Mouse (Mus musculus): ENCODE measurements at regions not wholly inside any gene's neighbourhood (a gene's known extent, or its start where the extent isn't known, plus 50 kb on each side); places are given as distances from the start of the nearest gene placed in this dataset.
"Not testable (repeated sequence)": the region's sequence is repeated elsewhere in the genome, so short reads cannot be mapped to it uniquely, and the experiment has no call there.

DNA sequence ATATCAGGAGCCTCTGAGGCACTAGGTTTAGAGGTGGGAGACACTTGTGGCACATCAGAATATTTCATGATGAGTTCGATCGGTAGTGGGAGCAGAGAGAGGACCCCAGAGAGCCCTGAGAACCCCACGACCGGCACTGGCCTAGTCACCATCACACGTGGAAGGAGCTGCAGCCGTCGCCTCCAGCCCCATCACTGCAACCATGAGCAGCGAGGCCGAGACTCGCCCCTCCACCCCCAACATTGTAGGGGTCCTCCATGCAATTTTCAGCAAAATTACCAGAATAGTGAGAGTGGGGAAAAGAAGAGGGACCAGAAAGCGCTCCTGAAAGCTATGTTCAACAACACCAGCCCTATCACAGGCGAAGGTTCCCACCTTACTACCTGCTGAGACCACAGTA is 297.0 kb downstream of the Edem1 start:
- no peak for TF ChIP-seq CTCF (IDR thresholded peaks at IDR 0.05)
- no peak overlapping the region for H3K27ac ChIP-seq
- no peak overlapping the region for H3K4me3 ChIP-seq
- DNase-seq: no peak
- intact Hi-C loops (cut with DNase I): no loop called here

DNA sequence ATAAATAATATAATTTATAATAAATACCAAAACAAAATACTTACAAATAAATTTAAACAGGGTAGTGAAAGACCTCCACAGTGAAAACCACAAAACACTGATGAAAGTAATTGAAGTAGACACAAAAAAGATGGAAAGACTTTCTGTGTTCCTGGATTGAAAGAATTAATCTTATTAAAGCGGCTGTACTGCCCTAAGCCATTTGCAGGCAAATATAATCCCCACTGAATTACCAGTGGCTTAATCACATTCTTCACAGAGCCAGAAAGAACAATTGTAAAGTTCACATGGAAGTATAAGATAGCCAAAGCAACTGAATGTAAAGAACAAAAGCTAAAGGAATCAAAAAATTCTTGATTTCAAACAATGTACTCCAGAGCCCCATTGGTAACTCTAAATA is 298.8 kb downstream of the Edem1 start:
- TF ChIP-seq CTCF (IDR thresholded peaks at IDR 0.05): no peak
- no peak overlapping the region for H3K27ac ChIP-seq
- no peak for DNase-seq
- intact Hi-C loops (cut with DNase I): no loop called here
- H3K4me3 ChIP-seq: no peak overlapping the region

DNA sequence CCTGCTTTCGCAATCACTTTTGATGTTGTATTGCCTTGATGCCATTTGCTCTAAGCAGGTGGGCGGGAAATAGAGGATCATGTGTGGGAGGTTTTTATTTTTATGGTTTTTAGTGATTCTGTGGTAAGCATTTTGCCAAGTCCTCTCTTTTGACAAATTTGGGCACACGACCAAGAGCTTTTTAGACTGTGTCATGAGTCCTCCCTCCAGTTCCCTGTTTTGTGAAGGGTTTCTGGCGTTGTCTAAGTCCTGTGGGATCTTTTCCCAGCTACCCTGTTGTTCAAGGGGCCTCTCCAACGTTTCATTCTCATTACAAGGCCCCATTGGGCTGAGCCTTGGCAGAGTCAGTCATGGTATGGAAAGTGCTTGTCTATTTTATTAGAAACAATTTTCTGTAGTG is 317.7 kb downstream of the Edem1 start:
- no peak overlapping the region for H3K27ac ChIP-seq
- intact Hi-C loops (cut with DNase I): no loop called here
- no peak for DNase-seq
- TF ChIP-seq CTCF (IDR thresholded peaks at IDR 0.05): no peak
- no peak overlapping the region for H3K4me3 ChIP-seq

DNA sequence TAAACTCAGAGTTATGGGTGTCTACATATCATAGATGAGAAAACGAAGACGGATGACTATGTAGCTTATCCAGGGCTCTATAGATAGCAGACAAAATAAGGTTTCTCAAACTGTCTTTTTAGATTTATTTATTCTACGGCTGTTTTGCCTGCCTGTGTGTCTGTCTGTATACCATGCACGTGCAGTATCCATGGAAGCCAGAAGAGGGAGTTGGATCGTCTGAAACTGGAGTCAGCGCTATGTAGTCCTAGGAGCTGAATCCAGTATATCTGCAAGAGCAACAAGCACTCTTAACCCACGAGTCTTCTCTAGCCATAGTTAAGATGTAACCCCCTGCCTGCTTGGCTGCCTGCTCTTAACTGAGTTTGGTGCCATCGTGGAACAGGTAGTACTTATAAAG is 320.6 kb downstream of the Edem1 start:
- intact Hi-C loops (cut with DNase I): no loop called here
- Histone ChIP-seq H3K4me3 (no peak overlapping the region), H3K27ac (no peak overlapping the region)
- no peak for TF ChIP-seq CTCF (IDR thresholded peaks at IDR 0.05)
- no peak for DNase-seq

DNA sequence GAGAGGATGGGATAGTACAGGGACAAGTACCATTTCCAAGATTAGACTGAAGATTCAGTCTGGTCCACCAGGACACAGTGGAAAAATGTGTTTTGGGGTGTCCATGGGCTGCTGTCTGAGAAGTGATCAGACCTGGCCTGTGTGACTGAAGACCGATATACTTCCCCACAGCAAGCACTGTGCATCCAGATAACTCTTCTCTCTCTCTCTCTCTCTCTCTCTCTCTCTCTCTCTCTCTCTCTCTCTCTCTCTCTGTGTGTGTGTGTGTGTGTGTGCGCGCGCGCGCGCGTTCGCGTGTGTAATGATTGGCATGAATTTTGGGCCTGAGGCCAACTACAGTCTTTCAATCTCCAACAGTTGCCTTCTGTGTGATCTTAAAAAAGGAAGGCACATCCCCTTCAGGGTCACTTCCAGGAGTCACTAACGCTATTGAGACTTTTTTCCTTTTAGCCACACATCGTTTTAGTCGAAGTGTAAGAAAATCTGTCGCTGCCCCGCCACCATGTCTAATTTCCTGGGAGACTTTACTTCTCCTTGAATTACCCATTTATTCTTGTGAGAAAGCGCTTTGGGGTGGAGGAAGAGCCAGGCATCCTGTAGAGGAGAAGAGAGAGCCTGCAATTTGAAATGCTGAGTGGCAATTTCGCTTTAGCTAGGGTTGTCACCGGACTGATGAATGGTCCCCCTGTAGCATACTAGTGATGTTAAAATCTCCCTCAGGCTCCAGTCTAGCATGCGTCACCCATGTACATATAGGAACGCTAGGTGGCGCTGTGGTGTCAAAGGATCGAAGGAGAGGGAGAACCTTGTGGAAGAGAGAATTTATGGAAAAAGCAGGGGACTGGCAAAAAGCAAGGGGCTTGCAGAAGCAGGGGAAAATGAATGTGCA is 321.8 kb downstream of the Edem1 start:
- TF ChIP-seq CTCF (IDR thresholded peaks at IDR 0.05): peak; percentile 85
- Histone ChIP-seq H3K27ac (no peak overlapping the region), H3K4me3 (no peak overlapping the region)
- peak; percentile 56 for DNase-seq
- intact Hi-C loops (cut with DNase I): loop anchor here (10.0 kb wide), 1 partner anchor 275 kb away; no protein-coding TSS in a partner anchor

DNA sequence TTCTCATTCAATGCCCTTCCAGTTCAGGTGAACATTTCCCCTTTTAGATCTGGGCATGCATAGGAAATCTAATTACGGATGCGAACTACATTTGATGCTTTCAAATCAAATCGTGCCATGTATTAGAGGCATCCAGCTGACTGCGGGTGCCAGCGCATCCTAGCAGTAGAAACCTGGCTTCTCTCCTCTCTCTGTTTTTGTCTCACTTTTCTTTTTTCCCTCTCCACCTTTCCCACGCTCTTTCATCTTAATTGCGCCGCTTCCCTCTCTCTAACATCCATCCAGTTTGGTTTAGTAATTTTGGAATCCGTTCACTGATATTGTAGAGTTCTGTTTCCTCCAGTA is 322.4 kb downstream of the Edem1 start:
- intact Hi-C loops (cut with DNase I): loop anchor here (10.0 kb wide), 1 partner anchor 276 kb away; no protein-coding TSS in a partner anchor

DNA sequence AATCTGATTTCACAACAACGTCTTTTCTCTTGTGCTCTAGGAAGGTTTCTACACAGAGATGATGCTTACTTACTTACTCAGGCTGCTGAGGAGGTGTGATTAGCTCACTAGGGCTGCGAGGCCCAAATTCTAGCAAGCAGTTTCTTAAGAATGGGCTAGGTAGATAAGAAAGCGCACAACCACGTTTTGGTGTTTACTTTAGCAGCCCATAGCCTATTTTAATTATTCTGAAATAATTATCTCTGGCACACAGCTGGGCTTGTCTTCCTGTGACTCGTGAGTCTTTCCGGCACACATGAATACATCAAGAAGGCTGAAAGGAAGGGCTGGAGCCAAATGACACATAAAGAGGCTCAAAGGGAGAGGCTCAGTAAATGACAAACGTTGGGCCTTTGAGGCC is 325.2 kb downstream of the Edem1 start:
- DNase-seq: no peak
- intact Hi-C loops (cut with DNase I): loop anchor here (10.0 kb wide), 1 partner anchor 279 kb away; no protein-coding TSS in a partner anchor
- Histone ChIP-seq H3K4me3 (no peak overlapping the region), H3K27ac (no peak overlapping the region)
- no peak for TF ChIP-seq CTCF (IDR thresholded peaks at IDR 0.05)

More for the DNA sequence above, 322.4 kb downstream of the Edem1 start:
- no peak for TF ChIP-seq CTCF (IDR thresholded peaks at IDR 0.05)
- Histone ChIP-seq H3K27ac (no peak overlapping the region), H3K4me3 (no peak overlapping the region)
- DNase-seq: no peak

DNA sequence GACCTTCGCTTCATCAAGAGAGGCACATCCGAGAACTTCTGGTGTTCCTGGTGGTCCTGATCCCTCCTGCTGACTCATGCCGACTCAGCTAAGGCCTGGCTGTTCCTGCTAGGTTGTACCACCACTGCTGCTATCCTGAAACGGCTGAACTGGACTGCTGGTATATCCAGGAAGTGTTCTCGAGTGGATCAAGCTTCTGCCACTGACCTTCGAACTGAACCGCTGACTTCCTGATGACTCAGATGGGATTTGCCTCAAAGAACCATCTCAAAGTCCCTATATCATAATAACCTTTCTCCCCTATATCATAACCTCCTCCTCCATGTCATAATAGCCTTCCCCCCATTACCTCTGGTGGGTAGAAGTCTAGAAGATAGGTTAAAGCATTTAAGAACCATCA is 331.1 kb downstream of the Edem1 start:
- DNase-seq: no peak
- Histone ChIP-seq H3K4me3 (no peak overlapping the region), H3K27ac (no peak overlapping the region)
- TF ChIP-seq CTCF (IDR thresholded peaks at IDR 0.05): no peak
- intact Hi-C loops (cut with DNase I): loop anchor here (10.0 kb wide), 1 partner anchor 285 kb away; no protein-coding TSS in a partner anchor

DNA sequence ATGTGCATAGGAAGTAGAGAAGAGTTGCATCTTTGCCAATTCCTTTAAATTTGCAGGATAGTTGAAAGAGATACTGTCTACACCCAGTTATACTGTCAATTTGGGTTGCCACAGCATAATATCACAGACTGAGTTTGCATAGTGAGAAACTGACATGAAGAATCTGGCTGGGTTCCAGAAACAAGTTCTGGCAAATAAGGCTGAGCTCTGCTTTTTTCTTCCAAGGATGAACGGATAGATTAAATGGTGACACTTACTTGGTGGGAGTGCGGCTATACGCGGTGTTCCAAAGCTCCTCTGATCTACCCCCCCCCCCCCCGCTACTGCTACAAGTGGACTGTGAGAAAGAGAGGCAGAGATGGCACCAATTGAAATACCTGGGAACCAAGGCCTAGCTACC is 339.0 kb downstream of the Edem1 start:
- H3K27ac ChIP-seq: no peak overlapping the region
- no peak for TF ChIP-seq CTCF (IDR thresholded peaks at IDR 0.05)
- intact Hi-C loops (cut with DNase I): no loop called here
- H3K4me3 ChIP-seq: no peak overlapping the region
- DNase-seq: no peak

DNA sequence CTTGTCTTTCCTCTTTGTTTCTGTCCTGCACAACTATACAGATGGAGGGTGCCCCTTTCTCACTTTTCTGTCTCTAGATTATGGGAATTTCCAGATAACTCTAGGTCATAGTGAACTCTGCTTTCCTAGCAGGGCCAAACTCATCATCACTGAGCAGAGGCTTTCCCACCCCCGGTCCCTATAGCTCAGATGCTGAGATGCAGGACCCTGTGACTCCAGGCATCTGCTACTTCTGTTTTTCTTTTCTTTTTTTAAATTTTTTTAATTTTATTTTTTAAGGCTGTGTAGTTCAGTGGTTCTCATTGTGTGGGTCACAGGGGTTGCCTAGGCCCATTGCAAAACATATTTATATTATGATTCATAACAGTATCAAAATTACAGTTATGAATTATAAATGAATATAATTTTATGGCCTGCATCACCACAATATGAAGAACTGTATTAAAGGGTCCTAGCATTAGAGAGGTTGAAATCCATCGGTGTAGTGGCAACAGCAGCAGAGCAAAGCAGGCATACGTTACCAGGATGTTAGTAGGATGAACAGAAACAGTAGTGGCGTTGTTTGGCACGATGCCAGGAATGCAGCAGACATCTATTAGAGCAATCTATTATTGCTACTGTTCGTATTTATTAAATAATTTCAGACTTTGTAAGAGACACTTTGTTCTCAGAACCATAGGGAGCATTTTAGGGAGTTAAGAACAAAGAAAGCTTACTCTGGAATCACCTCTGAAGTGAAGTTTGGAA is 343.8 kb downstream of the Edem1 start:
- TF ChIP-seq CTCF (IDR thresholded peaks at IDR 0.05): no peak
- H3K4me3 ChIP-seq: no peak overlapping the region
- intact Hi-C loops (cut with DNase I): no loop called here
- no peak overlapping the region for H3K27ac ChIP-seq
- DNase-seq: no peak

DNA sequence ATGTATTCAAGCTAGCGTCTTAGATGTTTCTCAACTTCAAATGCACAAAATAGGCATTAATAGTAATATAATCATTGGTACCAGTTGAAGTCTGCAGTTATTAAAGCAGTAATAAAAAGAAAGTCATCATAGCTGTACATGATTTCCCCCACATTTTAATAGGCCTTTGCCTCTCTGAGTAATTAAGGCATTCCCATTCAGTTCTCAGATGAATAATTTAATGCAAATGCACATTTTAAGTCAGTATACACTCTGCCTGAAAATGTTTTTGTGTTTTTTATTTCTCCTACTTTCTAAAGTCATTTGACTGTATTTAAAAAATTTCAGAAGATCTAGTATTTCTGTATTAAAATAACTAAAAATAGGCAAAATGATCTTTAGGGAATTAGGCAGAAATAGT is 344.6 kb downstream of the Edem1 start:
- intact Hi-C loops (cut with DNase I): no loop called here
- Histone ChIP-seq H3K27ac (no peak overlapping the region), H3K4me3 (no peak overlapping the region)
- TF ChIP-seq CTCF (IDR thresholded peaks at IDR 0.05): no peak
- DNase-seq: no peak

DNA sequence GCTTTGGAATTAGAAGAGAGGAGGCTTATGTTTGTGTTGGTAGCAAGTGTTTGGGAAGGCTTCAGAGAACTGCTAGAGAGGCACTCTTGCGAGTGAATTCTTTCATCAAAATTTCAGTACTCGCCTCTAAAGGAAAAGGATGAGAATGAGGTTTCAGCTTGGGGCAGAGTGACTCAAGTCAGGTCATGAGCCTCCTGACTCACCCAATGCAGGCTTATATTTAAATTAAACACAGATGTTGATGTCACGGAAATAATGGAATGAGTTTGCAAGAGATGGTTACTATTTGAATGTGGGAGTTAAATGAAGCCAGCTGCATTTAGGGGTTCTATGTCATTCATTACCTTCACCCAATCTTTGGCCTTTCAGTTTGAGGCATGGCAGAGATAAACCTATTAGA is 348.4 kb downstream of the Edem1 start:
- no peak for DNase-seq
- Histone ChIP-seq H3K4me3 (no peak overlapping the region), H3K27ac (no peak overlapping the region)
- no peak for TF ChIP-seq CTCF (IDR thresholded peaks at IDR 0.05)
- intact Hi-C loops (cut with DNase I): no loop called here

DNA sequence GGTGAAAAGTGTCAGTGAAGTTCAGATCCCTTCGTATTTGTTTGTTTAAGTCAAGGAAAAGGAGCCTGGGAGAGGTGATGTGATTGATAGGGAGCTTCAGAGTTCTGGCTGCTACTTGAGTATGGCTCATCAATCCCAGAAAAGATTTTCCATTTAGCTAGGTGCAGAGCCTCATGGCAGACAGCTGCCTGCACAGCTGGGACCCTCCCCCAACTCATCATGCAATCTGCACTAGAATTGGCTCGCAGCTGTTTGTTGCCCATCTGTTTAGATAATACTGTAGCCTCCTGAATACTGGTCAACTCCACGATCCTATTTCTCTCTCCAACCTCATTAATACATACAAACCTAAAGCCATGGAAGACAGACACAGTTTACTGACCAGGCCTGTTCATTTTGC is 354.4 kb downstream of the Edem1 start:
- TF ChIP-seq CTCF (IDR thresholded peaks at IDR 0.05): no peak
- H3K27ac ChIP-seq: no peak overlapping the region
- DNase-seq: no peak
- H3K4me3 ChIP-seq: no peak overlapping the region
- intact Hi-C loops (cut with DNase I): no loop called here

DNA sequence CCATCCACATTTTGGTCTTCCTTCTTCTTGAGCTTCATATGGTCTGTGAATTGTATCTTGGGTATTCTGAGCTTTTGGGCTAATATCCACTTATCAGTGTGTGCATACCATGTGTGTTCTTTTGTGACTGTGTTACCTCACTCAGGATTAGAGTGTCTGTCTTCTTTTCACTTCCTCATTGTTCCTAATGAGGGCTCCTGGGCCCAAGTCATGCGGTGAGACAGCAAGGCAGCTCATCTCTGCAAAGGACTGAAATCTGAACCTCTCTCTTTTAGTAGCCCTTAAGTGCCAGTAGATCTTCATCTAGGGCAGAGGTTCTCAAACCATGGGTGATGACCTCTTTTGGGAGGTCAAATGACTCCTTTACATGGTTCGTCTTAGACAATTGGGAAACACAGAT is 364.6 kb downstream of the Edem1 start:
- H3K27ac ChIP-seq; DNase-seq; intact Hi-C loops (cut with DNase I); H3K4me3 ChIP-seq: not testable (repeated sequence)
